Mouse (Mus musculus) heart, postnatal 25 days (tissue): Measurements from ENCODE around the gene Glrx5. TPM values are rescaled to one million over a fixed set of nuclear protein-coding genes. Genes with fewer than 3 reads are reported as not detected.

Experiments used
- DNase-seq: peaks from one replicate; pipeline ENCODE4 v3.0.0; 2022; ENCODE audit warnings: low spot score
- intact Hi-C: fragments of 180-260 bp; cut with DNase I; formaldehyde crosslinking; loops from one replicate; pipeline ENCODE4 v1.15.1; 2025
- microRNA-seq: library from miRNA; unstranded; fragments of <30 nt; microRNA quantifications from one replicate; pipeline ENCODE4 v1.2.0, GENCODE M21; 2022
- total RNA-seq, 2 experiments: library from RNA; stranded (reverse); gene quantifications; 2 replicates each; pipeline ENCODE4 v1.2.3; 2021

Gene Glrx5
- total RNA-seq, 2 experiments from 2014 or later, result 95.9 to 99.0 TPM

- no peak for DNase-seq
- intact Hi-C loops, result no loop called here
These were observed 27.5 kb downstream of the Glrx5 start for GRCm38 (mm10) chr12:105060006-105060405.

- intact Hi-C loops, result no loop called here
- no peak for DNase-seq
These were observed 31.0 kb downstream of the Glrx5 start for GRCm38 (mm10) chr12:105063201-105064134.

DNA sequence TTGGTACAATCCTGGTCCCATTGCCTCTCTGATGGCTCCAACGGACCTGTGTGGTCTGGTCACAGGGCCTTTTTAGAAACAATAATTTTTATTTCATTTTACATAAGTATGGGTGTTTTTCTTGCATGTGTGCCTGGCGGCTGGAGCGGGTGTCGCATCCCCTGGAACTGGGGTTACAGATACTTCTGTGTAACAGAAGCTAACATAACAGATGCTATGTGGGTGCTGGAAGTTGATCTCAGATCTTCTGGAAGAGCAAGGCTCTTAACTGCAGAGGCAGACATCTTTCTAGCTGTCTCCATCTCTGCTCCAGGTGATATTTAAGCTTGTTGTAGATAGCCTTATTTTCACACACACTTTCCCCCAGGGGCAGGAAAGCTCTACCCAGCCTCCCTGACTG, 31.7 kb downstream of the Glrx5 start:
- no peak for DNase-seq
- intact Hi-C loops, result no loop called here

DNA sequence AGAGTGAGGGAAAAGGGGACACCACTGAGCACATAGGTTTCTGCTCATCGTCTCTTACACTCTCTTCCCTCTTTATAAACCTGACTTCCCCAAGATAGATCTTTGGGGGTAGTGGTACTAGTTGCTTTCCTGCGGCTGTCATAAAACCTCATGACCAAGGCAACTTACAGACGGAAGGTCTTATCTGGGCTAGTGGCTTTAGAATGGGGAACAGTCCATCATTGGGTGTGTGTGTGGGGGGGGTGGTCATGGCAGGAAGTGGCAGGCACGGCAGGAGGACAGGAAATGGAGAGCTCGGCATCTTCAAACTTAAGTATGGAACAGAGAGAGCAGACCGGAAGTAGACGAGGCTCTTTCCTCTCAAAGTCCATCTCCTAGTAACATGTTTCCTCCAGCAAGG, 32.6 kb downstream of the Glrx5 start:
- DNase-seq, result no peak
- intact Hi-C loops, result no loop called here

GRCm38 (mm10) chr12:105066523-105066922, 34.0 kb downstream of the Glrx5 start:
- intact Hi-C loops, result no loop called here

DNA sequence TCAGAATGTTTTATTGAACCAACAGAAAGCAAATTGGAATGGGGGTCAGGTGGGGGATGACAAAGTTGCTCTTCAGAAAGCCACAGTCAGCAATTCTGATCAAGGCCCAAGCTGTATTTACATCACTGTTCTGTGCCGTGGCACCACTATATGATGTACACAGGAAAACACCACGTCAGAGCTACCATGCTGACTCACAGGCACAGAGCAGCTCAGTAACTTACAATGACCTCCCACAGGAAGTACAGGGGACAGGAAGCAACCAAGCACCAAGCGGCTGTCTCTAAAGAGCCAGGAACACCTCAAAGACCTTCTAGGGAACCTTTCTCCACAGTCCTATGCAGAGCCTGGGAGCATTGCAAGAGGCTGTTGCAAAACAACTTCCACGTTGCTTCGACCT, 36.4 kb downstream of the Glrx5 start:
- intact Hi-C loops, result no loop called here
- DNase-seq, result no peak

More at GRCm38 (mm10) chr12:105066523-105066922, 34.0 kb downstream of the Glrx5 start:
- no peak for DNase-seq

- DNase-seq, result no peak
These were observed 41.2 kb downstream of the Glrx5 start for GRCm38 (mm10) chr12:105073708-105074107.

GRCm38 (mm10) chr12:105075496-105075895, 43.0 kb downstream of the Glrx5 start:
- no peak for DNase-seq
- intact Hi-C loops, result no loop called here

More at GRCm38 (mm10) chr12:105073708-105074107, 41.2 kb downstream of the Glrx5 start:
- intact Hi-C loops, result loop anchor here (5.0 kb wide), 1 partner anchor 354 kb away; no protein-coding TSS in a partner anchor

GRCm38 (mm10) chr12:105076511-105076910, 44.0 kb downstream of the Glrx5 start:
- no peak for DNase-seq
- intact Hi-C loops, result no loop called here

DNA sequence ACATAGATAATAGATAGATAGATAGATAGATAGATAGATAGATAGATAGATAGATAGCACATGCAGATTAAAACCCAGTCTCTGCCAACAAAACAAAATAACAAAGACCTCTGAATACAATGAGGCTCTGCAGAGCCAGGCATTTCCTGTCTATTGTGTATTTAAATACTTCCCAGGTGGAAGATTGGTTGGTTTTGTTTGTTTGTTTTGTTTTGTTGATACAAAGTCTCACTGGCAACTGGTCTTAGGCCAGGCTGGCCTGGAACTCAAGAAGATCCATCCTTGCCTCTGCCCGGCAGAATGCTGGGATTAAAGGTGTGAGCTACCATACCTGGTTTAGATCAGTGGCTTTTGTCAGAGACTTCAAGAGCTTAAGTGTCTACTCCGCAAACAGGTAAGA, 44.7 kb downstream of the Glrx5 start:
- intact Hi-C loops, result no loop called here
- no peak for DNase-seq

- DNase-seq, result no peak
- intact Hi-C loops, result no loop called here
These were observed 51.7 kb downstream of the Glrx5 start for GRCm38 (mm10) chr12:105084171-105084570.

DNA sequence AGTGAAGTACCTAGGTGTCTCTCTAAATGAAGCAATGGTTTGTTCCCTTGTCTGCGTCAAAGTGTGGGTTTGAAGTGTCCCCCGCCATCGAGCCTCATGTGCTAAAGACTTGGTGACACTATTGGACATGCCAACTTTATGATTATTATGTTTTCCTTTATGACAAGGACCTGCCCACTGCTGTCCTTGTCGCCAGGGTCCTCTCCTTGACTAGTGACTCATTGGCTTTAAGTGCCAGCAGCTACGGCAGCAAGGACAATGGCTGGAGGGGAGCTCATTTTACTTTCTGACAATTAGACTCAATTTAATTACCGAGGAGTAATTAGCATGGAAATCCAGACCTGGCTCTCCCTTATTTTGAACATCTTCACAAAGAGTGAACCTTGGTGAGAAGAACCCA, 52.3 kb downstream of the Glrx5 start:
- intact Hi-C loops, result no loop called here
- no peak for DNase-seq

DNA sequence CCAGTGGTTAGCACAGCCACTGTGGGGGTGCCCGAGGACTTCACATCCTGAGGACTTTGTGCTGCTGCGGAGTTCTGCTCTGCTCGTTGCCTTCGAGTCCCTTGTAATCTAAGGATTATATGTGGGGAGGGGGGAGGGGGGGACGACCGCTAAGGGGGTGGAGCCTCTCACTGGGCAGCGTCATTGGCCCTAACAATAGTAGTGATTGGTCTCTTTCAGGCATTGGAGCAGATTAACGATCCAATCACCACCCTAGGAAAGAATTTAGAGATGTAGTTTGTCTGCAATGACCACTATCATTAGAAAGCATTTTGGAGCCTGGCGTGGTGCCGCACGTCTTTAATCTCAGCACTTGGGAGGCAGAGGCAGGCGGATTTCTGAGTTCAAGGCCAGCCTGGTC, 52.8 kb downstream of the Glrx5 start:
- intact Hi-C loops, result no loop called here

GRCm38 (mm10) chr12:105086781-105087180, 54.3 kb downstream of the Glrx5 start:
- intact Hi-C loops, result no loop called here
- no peak for DNase-seq

More for the DNA sequence above, 52.8 kb downstream of the Glrx5 start:
- no peak for DNase-seq

GRCm38 (mm10) chr12:105087353-105087752, 54.9 kb downstream of the Glrx5 start:
- no peak for DNase-seq
- intact Hi-C loops, result no loop called here

GRCm38 (mm10) chr12:105089231-105089630, 56.7 kb downstream of the Glrx5 start:
- DNase-seq, result no peak
- intact Hi-C loops, result no loop called here

DNA sequence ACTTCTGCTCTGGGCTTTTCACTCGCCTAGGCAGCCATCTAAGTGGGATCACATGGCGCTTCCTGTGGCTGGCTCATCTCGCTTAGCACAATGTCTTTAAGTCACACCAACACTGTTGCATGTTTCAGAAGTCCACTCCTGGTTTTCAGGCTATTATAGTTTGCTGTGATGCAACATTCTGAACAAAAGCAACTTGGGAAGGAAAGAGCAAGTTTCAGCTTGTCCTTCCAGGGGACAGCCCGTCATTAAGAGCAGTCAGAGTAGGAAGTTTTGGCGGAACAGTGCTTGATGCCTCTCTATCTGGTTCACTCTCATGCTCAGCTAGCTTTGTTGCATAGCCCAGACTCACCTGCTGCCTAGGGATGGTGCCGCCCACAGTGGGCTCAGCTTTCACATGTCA, 59.1 kb downstream of the Glrx5 start:
- no peak for DNase-seq
- intact Hi-C loops, result no loop called here

Small RNA genes within 50 kb of the gene (microRNA-seq; reads per million reads assigned to microRNA genes)
- 1.7 reads per million for gene Mir3069

Other genes with a start within 250 kb of the Glrx5 start
- 1 to 10 TPM; 2.8 to 3.5 TPM for gene Clmn, start 167.6 kb upstream of the Glrx5 start, total RNA-seq
- 1 to 10 TPM; 6.2 to 7.1 TPM for gene Syne3, start 22.9 kb upstream of the Glrx5 start, total RNA-seq
- gene Tcl1b2, start 113.3 kb downstream of the Glrx5 start, total RNA-seq, result not detected
- gene Tcl1b1, start 127.0 kb downstream of the Glrx5 start, total RNA-seq, result not detected
- not detected for gene Tcl1b5, start 143.7 kb downstream of the Glrx5 start, total RNA-seq
- not detected for gene Tcl1b3, start 158.4 kb downstream of the Glrx5 start, total RNA-seq
- gene Tcl1b4, start 169.3 kb downstream of the Glrx5 start, total RNA-seq, result not detected
- not detected for gene Tcl1, start 190.1 kb downstream of the Glrx5 start, total RNA-seq